Mouse (Mus musculus) embryonic facial prominence, embryonic 13.5 days (tissue): ENCODE data around the gene Ten1. TPM values are rescaled to one million over a fixed set of nuclear protein-coding genes. Genes with fewer than 3 reads are reported as not detected.

Experiments used
- ATAC-seq: fragments of 200-750 bp; cut with Nextera tagmentation; 2 replicates; pipeline ENCODE4 v1.8.0; 2017; ENCODE audit warnings: low read depth; ENCODE audit not compliant: insufficient number of reproducible peaks, insufficient read depth, low FRiP score, low TSS enrichment
- H3K27ac ChIP-seq: fragments of 300-500 bp; sonication (generic); 2 replicates; pipeline ENCODE4 v1.5.1; 2015; ENCODE audit warnings: moderate library complexity, mild to moderate bottlenecking, inconsistent platforms
- H3K27me3 ChIP-seq: fragments of 300-500 bp; sonication (generic); 2 replicates; pipeline ENCODE4 v1.6.1; 2015; ENCODE audit warnings: mild to moderate bottlenecking, inconsistent platforms
- H3K36me3 ChIP-seq: fragments of 300-500 bp; sonication (generic); 2 replicates; pipeline ENCODE4 v1.6.1; 2015; ENCODE audit warnings: mild to moderate bottlenecking, inconsistent platforms
- H3K4me1 ChIP-seq: fragments of 300-500 bp; sonication (generic); 2 replicates; pipeline ENCODE4 v1.6.1; 2015; ENCODE audit warnings: inconsistent platforms
- H3K4me2 ChIP-seq: fragments of 300-500 bp; sonication (generic); 2 replicates; pipeline ENCODE4 v1.6.1; 2015; ENCODE audit warnings: moderate library complexity, mild to moderate bottlenecking, inconsistent platforms
- H3K4me3 ChIP-seq: fragments of 300-500 bp; sonication (generic); 2 replicates; pipeline ENCODE4 v1.5.1; 2015; ENCODE audit warnings: mild to moderate bottlenecking, inconsistent platforms
- H3K9ac ChIP-seq: fragments of 300-500 bp; sonication (generic); 2 replicates; pipeline ENCODE4 v1.6.1; 2015; ENCODE audit warnings: mild to moderate bottlenecking, inconsistent platforms
- H3K9me3 ChIP-seq: fragments of 300-500 bp; sonication (generic); 2 replicates; pipeline ENCODE4 v1.6.1; 2016; ENCODE audit warnings: inconsistent platforms
- WGBS: fragments of 180-500 bp; shearing (Covaris S2); methylation state at CpG from one replicate; pipeline ENCODE4 v1.1.7; 2015; ENCODE audit warnings: mixed read lengths; 5-methylcytosine and 5-hydroxymethylcytosine counted together
- polyA plus RNA-seq: library from polyadenylated mRNA; unstranded; fragments of >200 nt; fragmentation: Nextera tagmentation; extraction: Ambion mirVana; gene quantifications from 2 replicates; pipeline ENCODE4 v1.2.1, GENCODE M21; 2015

Ten1 gene
- polyA plus RNA-seq, 1 experiment from 2014 or later = 74.1 TPM

DNA sequence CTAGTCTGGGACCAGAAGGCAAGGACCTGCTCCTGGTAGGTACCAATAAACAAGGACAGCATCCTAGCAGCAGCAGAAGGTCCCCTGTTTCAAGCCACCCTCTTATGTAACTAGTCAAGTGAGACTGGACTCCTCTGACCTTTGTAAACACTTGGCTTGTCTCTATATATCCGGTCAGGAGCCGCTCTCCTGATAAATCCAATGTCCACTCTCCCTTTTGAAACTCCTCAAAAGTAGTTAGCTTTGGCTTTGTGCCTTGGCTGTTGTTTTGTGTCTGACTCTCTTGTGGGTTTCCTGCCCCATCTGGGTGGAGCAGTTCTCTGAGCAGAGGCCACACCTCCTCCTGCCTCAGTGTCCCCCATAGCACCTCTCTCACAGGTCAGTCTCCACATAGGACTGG is 19.6 kb downstream of the Ten1 start:
- whole genome bisulfite sequencing = 86% methylated on average over 2 of the region's 2 CpGs
- peaks cover 25% of the 10 kb centered on the region for H3K4me1 ChIP-seq
- peak overlapping the region; percentile 60; the same call in 1 of the 2 replicates for H3K27ac ChIP-seq
- H3K4me3 ChIP-seq = no peak overlapping the region
- H3K36me3 ChIP-seq = peaks cover 17% of the 10 kb centered on the region
- ATAC-seq = no peak
- peaks cover 28% of the 10 kb centered on the region for H3K27me3 ChIP-seq
- H3K9me3 ChIP-seq = no peaks in the 10 kb centered on the region
- no peak overlapping the region for H3K4me2 ChIP-seq
- peak overlapping the region; percentile 49; the same call in 1 of the 2 replicates for H3K9ac ChIP-seq

- peak overlapping the region; percentile 60 for H3K27ac ChIP-seq
- peaks cover 18% of the 10 kb centered on the region for H3K36me3 ChIP-seq
- H3K27me3 ChIP-seq = peaks cover 34% of the 10 kb centered on the region
- H3K4me2 ChIP-seq = no peak overlapping the region
- ATAC-seq = 0 out of 2 replicates have a peak, but pooled peaks have one; percentile 21
- 65% methylated on average over 7 of the region's 7 CpGs for WGBS
- H3K4me3 ChIP-seq = no peak overlapping the region
- H3K4me1 ChIP-seq = peaks cover 25% of the 10 kb centered on the region
- peak overlapping the region; percentile 49; the same call in 1 of the 2 replicates for H3K9ac ChIP-seq
- H3K9me3 ChIP-seq = no peaks in the 10 kb centered on the region
Observed at GRCm38 (mm10) chr11:116218737-116219400, 20.2 kb downstream of the Ten1 start.

DNA sequence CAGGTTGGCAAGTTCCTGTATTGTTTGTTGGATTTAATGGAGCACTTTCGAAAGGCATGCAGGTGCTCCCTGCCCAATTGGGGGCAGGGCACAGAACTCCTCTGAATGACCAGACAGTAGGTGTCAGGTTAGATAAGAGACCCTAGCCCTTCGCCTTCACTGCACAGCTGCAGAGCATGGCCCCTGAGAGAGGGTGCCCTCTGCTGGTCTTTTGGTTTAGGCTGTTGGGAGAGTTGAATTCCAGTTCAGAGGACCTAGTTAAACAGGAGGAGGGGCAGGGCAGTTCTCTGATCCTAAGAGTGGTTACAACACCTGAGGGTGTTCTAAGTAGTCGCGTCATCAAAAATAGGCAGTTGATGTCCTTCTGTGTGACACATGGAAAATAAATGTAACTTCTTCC is 21.2 kb downstream of the Ten1 start:
- WGBS = 22% methylated on average over 4 of the region's 4 CpGs
- Histone ChIP-seq H3K4me2 (no peak overlapping the region), H3K4me3 (no peak overlapping the region), H3K36me3 (peaks cover 23% of the 10 kb centered on the region), H3K27me3 (peaks cover 44% of the 10 kb centered on the region), H3K9ac (no peak overlapping the region), H3K9me3 (no peaks in the 10 kb centered on the region), H3K27ac (peak overlapping the region; percentile 11; the same call in 1 of the 2 replicates), H3K4me1 (peaks cover 25% of the 10 kb centered on the region)
- ATAC-seq = no peak

DNA sequence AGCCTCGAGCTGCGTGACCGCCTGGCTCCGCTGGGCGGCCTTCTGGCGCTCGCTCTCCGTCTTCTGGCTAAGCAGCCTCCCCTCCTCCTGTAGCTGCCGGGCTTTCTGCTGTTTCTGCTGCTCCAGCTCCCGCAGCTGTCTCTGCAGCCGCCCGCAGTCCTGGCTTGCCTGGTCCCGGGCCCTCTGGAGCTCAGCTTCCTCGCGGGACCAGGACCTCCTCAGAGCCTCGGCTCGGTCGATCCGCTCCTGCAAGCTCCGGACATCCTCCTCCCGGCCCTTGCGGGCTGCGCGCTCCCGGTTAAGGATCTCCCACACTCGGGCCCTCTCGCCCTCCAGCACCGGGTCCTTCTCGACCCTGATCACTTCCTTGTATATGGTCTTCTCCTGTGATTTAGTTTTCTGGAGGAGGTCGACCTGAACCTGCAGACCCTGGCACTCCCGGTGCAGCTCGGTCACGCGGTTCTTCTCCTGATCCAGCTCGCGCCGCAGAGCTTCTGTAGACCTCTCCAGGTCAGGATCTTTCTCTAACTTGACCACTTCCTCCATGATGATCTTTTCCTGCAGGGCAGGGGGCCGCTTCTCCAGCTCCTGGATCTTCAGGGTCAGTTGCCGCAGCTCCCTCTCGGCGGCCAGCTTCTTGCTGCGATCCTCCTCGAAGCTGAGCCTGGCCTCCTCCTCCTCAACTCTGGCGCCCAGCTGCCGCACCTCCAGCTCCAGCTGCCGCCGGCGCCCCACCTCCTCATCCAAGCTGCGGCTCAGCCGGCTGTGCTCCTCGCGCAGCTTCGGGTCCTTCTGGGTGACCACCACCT is 23.5 kb downstream of the Ten1 start:
- H3K9ac ChIP-seq = peak overlapping the region; percentile 67
- H3K27ac ChIP-seq = no peak overlapping the region
- no peak for ATAC-seq
- peak overlapping the region; percentile 44 for H3K4me3 ChIP-seq
- peak overlapping the region; percentile 73 for H3K4me2 ChIP-seq
- H3K9me3 ChIP-seq = no peaks in the 10 kb centered on the region
- WGBS = 11% methylated on average over 53 of the region's 53 CpGs
- H3K4me1 ChIP-seq = peaks cover 25% of the 10 kb centered on the region
- peaks cover 47% of the 10 kb centered on the region for H3K27me3 ChIP-seq
- H3K36me3 ChIP-seq = peaks cover 23% of the 10 kb centered on the region

DNA sequence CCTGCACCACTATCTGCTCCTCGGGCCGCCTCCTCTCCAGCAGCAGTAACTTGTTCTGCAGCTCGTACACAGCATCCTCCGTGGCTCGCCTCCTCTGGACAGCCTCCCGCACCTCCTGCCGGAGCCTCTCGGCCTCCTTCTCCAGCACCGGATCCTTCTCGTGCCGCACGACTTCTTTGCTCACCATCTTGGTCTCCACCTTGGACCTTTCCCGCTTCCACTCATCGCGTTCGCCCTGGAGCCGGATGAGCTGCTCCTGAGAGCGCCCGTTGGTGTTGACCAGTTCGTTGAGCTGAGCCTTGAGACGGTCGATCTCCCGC is 24.0 kb downstream of the Ten1 start:
- peaks cover 47% of the 10 kb centered on the region for H3K27me3 ChIP-seq
- peaks cover 25% of the 10 kb centered on the region for H3K4me1 ChIP-seq
- no peak overlapping the region for H3K27ac ChIP-seq
- no peaks in the 10 kb centered on the region for H3K9me3 ChIP-seq
- H3K4me3 ChIP-seq = peak overlapping the region; percentile 44
- H3K36me3 ChIP-seq = peaks cover 28% of the 10 kb centered on the region
- H3K4me2 ChIP-seq = peak overlapping the region; percentile 73
- no peak for ATAC-seq
- peak overlapping the region; percentile 67 for H3K9ac ChIP-seq
- 16% methylated on average over 23 of the region's 23 CpGs for WGBS

DNA sequence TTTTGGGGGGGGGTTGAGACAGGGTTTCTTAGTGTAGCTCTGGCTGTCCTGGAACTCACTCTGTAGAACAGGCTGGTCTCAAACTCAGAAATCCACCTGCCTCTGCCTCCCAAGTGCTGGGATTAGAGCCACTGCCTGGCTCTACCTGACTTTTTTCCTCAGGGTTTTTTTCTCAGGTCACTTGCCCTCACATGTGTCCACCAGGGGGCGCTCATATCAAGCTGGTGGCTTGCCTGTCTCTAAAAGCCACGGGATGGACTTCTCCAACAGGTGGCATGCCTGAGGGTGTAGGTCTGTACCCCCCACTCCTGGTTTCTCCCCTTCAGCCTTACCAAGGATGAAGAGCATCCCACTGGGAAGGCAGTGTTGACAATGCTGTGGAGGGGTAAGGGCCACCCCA is 27.8 kb downstream of the Ten1 start:
- Histone ChIP-seq H3K9ac (no peak overlapping the region), H3K4me2 (no peak overlapping the region), H3K36me3 (peaks cover 21% of the 10 kb centered on the region), H3K9me3 (no peaks in the 10 kb centered on the region), H3K4me1 (peaks cover 19% of the 10 kb centered on the region), H3K27me3 (peaks cover 38% of the 10 kb centered on the region), H3K27ac (no peak overlapping the region), H3K4me3 (no peak overlapping the region)
- no peak for ATAC-seq
- 3% methylated on average over 2 of the region's 2 CpGs for WGBS

- Histone ChIP-seq H3K27me3 (peaks cover 29% of the 10 kb centered on the region), H3K9me3 (no peaks in the 10 kb centered on the region), H3K4me2 (no peak overlapping the region), H3K4me1 (0 out of 2 replicates have a peak, but pooled peaks cover 9% of the 10 kb centered on the region), H3K27ac (no peak overlapping the region), H3K4me3 (no peak overlapping the region), H3K36me3 (peaks cover 18% of the 10 kb centered on the region), H3K9ac (no peak overlapping the region)
- ATAC-seq = no peak
- 59% methylated on average over 4 of the region's 4 CpGs for WGBS
Observed at GRCm38 (mm10) chr11:116228699-116229098, 30.0 kb downstream of the Ten1 start.

DNA sequence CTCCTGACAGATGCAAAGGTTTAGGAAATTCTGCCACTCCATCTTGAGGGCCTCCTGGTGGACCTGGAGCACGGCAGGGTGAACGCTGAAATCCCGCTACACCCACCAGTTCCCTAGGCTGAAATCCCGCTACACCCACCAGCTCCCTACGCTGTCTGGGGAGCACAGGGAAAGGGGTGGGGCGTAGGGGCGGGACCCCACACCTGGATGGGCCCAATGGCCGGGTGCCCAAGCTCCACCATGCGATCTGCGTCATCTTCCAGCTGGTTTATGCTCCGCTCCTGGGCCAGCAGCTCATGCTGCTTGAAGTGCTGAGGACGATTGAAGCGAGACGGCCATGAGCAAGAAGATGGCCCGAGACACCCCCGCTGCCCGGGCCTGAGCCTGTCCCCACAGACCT is 33.8 kb downstream of the Ten1 start:
- peak overlapping the region; percentile 56 for H3K9ac ChIP-seq
- H3K9me3 ChIP-seq = no peaks in the 10 kb centered on the region
- H3K4me2 ChIP-seq = peak overlapping the region; percentile 43
- no peak overlapping the region for H3K4me3 ChIP-seq
- 27% methylated on average over 17 of the region's 17 CpGs for WGBS
- H3K36me3 ChIP-seq = 0 out of 2 replicates have a peak, but pooled peaks cover 3% of the 10 kb centered on the region
- ATAC-seq = no peak
- H3K4me1 ChIP-seq = 0 out of 2 replicates have a peak, but pooled peaks cover 9% of the 10 kb centered on the region
- H3K27ac ChIP-seq = no peak overlapping the region
- peaks cover 23% of the 10 kb centered on the region for H3K27me3 ChIP-seq

DNA sequence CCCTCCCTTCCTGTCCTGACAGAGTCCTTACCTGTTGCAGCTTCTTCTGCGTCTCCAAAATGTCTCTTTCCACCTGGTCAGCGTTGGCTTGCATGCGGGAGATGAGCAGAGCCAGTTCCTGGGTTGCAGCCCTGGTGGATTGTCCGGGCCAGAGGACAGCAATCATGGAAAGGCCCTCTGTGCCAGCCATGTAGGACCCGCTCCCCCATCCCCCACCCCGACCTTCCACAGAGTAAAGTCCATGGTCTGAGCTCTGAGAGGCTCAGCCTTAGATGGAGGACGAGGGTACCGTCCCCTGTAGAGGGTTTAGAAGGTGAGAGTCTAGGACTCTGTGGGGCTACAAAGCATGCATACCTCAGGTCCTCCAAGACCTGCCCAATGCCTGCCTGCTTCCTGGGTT is 36.2 kb downstream of the Ten1 start:
- H3K36me3 ChIP-seq = no peaks in the 10 kb centered on the region
- no peak overlapping the region for H3K27ac ChIP-seq
- H3K4me2 ChIP-seq = no peak overlapping the region
- H3K4me3 ChIP-seq = no peak overlapping the region
- peaks cover 6% of the 10 kb centered on the region; the same call in 1 of the 2 replicates for H3K4me1 ChIP-seq
- ATAC-seq = no peak
- WGBS = 86% methylated on average over 8 of the region's 8 CpGs
- H3K27me3 ChIP-seq = peaks cover 37% of the 10 kb centered on the region
- H3K9ac ChIP-seq = no peak overlapping the region
- H3K9me3 ChIP-seq = no peaks in the 10 kb centered on the region

GRCm38 (mm10) chr11:116237742-116238395 is 39.2 kb downstream of the Ten1 start, which contains the start of gene Evpl:
Gene Evpl, minus strand, starts transcription at chr11:116238077.
- Histone ChIP-seq H3K9ac (peak within 1 kb of the TSS; percentile 57; the same call in 1 of the 2 replicates), H3K27ac (0 out of 2 replicates have a peak within 1 kb of the TSS, but pooled peaks have one; percentile 44)
- WGBS = 12% methylated on average over 30 of the region's 31 CpGs

DNA sequence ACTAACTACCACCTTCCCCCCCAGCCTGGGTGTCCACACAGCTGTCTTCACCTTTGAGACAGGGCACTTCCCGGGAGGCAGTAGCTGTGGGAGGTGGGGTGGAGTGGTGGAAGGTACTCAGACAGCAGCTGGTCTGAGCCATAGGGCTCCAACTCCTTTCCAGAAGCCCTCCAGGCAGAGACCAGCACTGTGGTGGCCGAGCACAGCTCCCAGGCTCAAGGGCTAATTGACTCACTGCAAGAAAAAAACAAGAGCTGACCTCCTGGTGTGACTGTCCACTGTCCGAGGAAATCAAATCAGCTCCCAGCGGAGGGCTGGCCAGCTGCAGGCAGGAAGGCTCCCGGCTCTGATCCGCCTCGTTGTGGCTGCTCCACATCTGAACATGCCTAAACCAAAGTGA is 41.1 kb downstream of the Ten1 start:
- H3K9ac ChIP-seq = no peak overlapping the region
- no peak for ATAC-seq
- no peak overlapping the region for H3K27ac ChIP-seq
- H3K4me3 ChIP-seq = no peak overlapping the region
- H3K36me3 ChIP-seq = peaks cover 17% of the 10 kb centered on the region
- no peaks in the 10 kb centered on the region for H3K9me3 ChIP-seq
- WGBS = 16% methylated on average over 7 of the region's 7 CpGs
- H3K4me2 ChIP-seq = no peak overlapping the region
- H3K4me1 ChIP-seq = peaks cover 15% of the 10 kb centered on the region
- H3K27me3 ChIP-seq = peaks cover 22% of the 10 kb centered on the region

More at GRCm38 (mm10) chr11:116237742-116238395, 39.2 kb downstream of the Ten1 start, which contains the start of gene Evpl:
- Histone ChIP-seq H3K9me3 (no peaks in the 10 kb centered on the region), H3K36me3 (no peaks in the 10 kb centered on the region), H3K4me3 (peak within 1 kb of the TSS; percentile 39), H3K4me1 (peaks cover 15% of the 10 kb centered on the region), H3K4me2 (peak within 1 kb of the TSS; percentile 50), H3K27me3 (peaks cover 32% of the 10 kb centered on the region)
- peak; percentile 73 for ATAC-seq
